Mouse (Mus musculus): ENCODE results near the gene Pxmp4. TPM values are rescaled to one million over a fixed set of nuclear protein-coding genes. Genes with fewer than 3 reads are reported as not detected.

Gene Pxmp4
- polyA plus RNA-seq, 1 experiment from 2014 or later: 16.9 TPM

DNA sequence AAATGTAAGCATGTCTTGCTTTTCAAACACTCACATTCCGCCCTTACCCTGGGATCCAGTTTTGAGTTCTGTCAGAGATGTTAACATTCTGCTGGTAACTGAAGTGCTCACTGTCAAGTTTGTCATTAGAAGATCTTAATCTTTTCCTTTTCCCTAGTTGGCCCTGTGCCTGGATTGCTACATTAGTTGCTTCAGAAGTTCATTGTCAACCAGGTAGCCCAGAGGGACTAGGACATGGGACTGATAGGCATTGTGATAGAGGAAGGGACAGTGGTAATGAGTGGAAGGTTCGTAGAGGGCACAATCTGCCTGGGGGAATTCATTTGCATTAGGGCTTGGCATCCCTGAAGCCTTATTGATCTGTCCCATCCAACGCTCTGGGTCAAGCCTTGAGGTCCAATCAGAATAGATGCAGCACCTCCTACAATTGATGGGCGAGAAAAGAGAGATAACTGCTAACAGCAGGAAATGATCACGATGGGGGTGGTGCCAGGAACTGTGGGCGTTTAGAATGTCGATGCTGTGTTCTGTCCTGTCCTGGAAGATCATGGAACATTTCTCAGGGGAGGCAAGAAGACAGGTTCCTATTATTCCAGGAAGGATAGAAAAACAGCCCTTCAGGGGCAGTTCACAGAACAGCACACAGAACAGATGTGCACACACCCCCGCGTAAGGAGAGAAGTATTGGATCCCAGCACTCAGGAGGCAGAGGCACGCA is 5.7 kb upstream of the Pxmp4 start:
- Histone ChIP-seq H3K4me1 (peaks cover 2% of the 10 kb centered on the region; the same call in 1 of the 2 replicates), H3K4me2 (replicated peaks) (no peak overlapping the region), H3K36me3 (no peaks in the 10 kb centered on the region), H3K27me3 (0 out of 2 replicates have a peak, but pooled peaks cover 4% of the 10 kb centered on the region), H3K9ac (no peak overlapping the region), H3K4me3 (no peak overlapping the region), H3K9me3 (no peaks in the 10 kb centered on the region), H3K27ac (no peak overlapping the region)
- 56% methylated on average over 10 of the region's 10 CpGs for WGBS
- no peak for ATAC-seq (ENCODE audit: insufficient number of reproducible peaks, insufficient read depth, low FRiP score, low TSS enrichment)

DNA sequence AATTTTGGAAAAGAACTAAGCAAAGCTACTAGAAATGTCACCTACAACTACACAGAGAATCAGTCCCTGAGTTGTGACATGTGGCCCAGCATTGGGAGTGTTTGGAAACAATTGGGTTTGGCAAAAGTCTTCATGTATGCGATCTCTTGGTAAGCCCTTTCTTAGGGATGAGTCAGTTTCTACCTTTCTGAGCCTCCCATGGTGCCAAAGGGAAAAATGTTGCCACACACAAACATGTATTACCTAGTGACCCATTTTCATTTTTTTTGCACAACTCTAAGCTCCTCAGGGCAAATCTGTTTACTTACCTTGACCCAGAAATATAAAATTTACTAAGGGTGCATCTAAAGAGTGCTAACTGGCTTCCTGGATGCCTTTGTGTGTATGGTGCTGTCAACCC is 3.5 kb upstream of the Pxmp4 start:
- no peak for ATAC-seq (ENCODE audit: insufficient number of reproducible peaks, insufficient read depth, low FRiP score, low TSS enrichment)
- Histone ChIP-seq H3K9ac (no peak overlapping the region), H3K36me3 (no peaks in the 10 kb centered on the region), H3K27ac (no peak overlapping the region), H3K4me2 (replicated peaks) (no peak overlapping the region), H3K4me3 (no peak overlapping the region), H3K27me3 (0 out of 2 replicates have a peak, but pooled peaks cover 4% of the 10 kb centered on the region), H3K9me3 (no peaks in the 10 kb centered on the region), H3K4me1 (peaks cover 7% of the 10 kb centered on the region)
- 75% methylated on average over 1 of the region's 1 CpGs for WGBS

- Histone ChIP-seq H3K27ac (no peak overlapping the region), H3K4me3 (peak overlapping the region; percentile 80), H3K4me2 (replicated peaks) (peak overlapping the region; percentile 73), H3K9me3 (no peaks in the 10 kb centered on the region), H3K27me3 (0 out of 2 replicates have a peak, but pooled peaks cover 4% of the 10 kb centered on the region), H3K4me1 (peaks cover 7% of the 10 kb centered on the region), H3K9ac (no peak overlapping the region), H3K36me3 (no peaks in the 10 kb centered on the region)
- ATAC-seq (ENCODE audit: insufficient number of reproducible peaks, insufficient read depth, low FRiP score, low TSS enrichment): no peak
- WGBS: 35% methylated on average over 7 of the region's 7 CpGs
Measured at GRCm38 (mm10) chr2:154604156-154604555, 648 bp upstream of the Pxmp4 start.

DNA sequence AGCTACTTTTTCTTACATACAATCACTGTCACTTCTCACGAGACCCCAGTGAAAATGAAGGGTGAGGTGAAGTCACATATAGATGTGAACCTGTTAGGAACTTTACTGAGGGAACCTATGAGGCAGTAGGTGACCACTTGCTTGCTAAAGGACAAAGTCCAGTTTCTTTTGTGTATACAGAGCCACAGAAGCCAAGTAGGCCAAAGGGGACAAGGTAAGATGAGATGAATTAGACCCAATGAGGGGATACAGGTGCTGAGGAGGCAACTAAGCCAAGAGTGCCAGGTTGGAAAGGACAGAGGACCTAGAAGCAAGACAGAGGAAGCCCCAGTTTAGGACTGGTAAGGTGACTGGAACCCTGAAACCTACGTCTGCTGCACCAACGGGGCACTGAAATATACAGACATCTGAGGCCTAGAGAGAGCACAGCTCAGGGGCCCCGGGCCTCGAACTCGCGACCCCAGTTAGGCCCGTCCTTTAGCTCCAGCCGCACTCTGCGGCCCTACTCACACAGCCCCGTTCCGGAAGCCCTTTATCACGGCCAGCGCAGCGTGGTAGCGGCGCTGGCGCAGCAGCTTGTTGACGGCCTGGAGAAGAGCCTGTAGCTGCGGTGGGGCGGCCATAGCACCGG is 386 bp downstream of the Pxmp4 start:
- ATAC-seq (ENCODE audit: insufficient number of reproducible peaks, insufficient read depth, low FRiP score, low TSS enrichment): no peak; the same call in 1 of the 2 replicates
- H3K9me3 ChIP-seq: no peaks in the 10 kb centered on the region
- H3K36me3 ChIP-seq: no peaks in the 10 kb centered on the region
- H3K27me3 ChIP-seq: 0 out of 2 replicates have a peak, but pooled peaks cover 1% of the 10 kb centered on the region
- peak overlapping the region; percentile 73 for H3K4me2 ChIP-seq (replicated peaks)
- 23% methylated on average over 22 of the region's 22 CpGs for WGBS
- H3K4me1 ChIP-seq: peaks cover 7% of the 10 kb centered on the region
- H3K4me3 ChIP-seq: peak overlapping the region; percentile 80
- peak overlapping the region; percentile 73; the same call in 1 of the 2 replicates for H3K27ac ChIP-seq
- H3K9ac ChIP-seq: peak overlapping the region; percentile 79

GRCm38 (mm10) chr2:154601324-154601723 is 2.2 kb downstream of the Pxmp4 start:
- no peaks in the 10 kb centered on the region for H3K27me3 ChIP-seq
- no peak for ATAC-seq (ENCODE audit: insufficient number of reproducible peaks, insufficient read depth, low FRiP score, low TSS enrichment)
- H3K4me2 ChIP-seq (replicated peaks): no peak overlapping the region
- no peak overlapping the region for H3K27ac ChIP-seq
- no peaks in the 10 kb centered on the region for H3K9me3 ChIP-seq
- no peak overlapping the region for H3K4me3 ChIP-seq
- no peaks in the 10 kb centered on the region for H3K36me3 ChIP-seq
- H3K9ac ChIP-seq: no peak overlapping the region
- peaks cover 7% of the 10 kb centered on the region for H3K4me1 ChIP-seq
- WGBS: 72% methylated on average over 3 of the region's 3 CpGs

DNA sequence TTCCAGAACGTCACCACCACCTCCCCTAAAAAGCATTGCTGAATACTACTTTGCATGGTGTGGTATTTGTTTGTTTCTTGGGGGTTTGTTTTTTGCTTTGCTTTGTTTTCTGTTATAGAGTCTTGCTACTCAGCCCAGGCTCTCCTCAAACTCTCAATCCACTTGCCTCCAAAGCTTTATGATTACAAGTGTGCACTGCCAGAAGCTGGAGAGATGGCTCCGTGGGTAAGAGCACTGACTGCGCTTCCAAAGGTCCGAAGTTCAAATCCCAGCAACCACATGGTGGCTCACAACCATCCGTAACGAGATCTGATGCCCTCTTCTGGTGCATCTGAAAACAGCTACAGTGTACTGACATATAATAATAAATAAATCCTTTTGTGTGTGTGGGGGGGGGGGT is 2.9 kb downstream of the Pxmp4 start:
- H3K36me3 ChIP-seq: 0 out of 2 replicates have a peak, but pooled peaks cover 4% of the 10 kb centered on the region
- no peak for ATAC-seq (ENCODE audit: insufficient number of reproducible peaks, insufficient read depth, low FRiP score, low TSS enrichment)
- H3K27ac ChIP-seq: no peak overlapping the region
- H3K4me1 ChIP-seq: peaks cover 7% of the 10 kb centered on the region
- H3K27me3 ChIP-seq: no peaks in the 10 kb centered on the region
- no peak overlapping the region for H3K4me3 ChIP-seq
- H3K4me2 ChIP-seq (replicated peaks): no peak overlapping the region
- 65% methylated on average over 6 of the region's 6 CpGs for WGBS
- H3K9me3 ChIP-seq: no peaks in the 10 kb centered on the region
- H3K9ac ChIP-seq: no peak overlapping the region

DNA sequence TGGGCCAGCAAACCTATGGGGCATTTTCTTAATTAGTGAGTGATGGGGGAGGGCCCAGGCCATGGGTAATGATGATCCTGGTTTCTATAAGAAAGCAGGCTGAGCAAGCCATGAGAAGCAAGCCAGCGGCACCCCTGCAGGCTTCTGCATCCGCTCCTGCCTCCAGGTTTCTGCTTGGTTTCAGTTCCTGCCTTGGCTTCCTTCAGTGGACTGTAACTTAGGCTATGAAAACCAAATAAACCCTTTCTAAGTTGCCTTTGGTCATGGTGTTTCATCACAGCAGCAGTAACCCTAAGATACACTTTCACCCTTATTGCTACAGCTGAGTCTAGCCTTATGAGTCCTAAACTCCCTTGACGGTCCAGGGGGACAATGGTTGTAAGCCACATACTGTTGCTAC is 6.1 kb downstream of the Pxmp4 start:
- no peak overlapping the region for H3K4me3 ChIP-seq
- 0 out of 2 replicates have a peak, but pooled peaks cover 5% of the 10 kb centered on the region for H3K36me3 ChIP-seq
- H3K9ac ChIP-seq: no peak overlapping the region
- no peak overlapping the region for H3K4me2 ChIP-seq (replicated peaks)
- no peaks in the 10 kb centered on the region for H3K9me3 ChIP-seq
- no peaks in the 10 kb centered on the region for H3K4me1 ChIP-seq
- 79% methylated on average over 3 of the region's 3 CpGs for WGBS
- no peak for ATAC-seq (ENCODE audit: insufficient number of reproducible peaks, insufficient read depth, low FRiP score, low TSS enrichment)
- no peaks in the 10 kb centered on the region for H3K27me3 ChIP-seq
- no peak overlapping the region for H3K27ac ChIP-seq

DNA sequence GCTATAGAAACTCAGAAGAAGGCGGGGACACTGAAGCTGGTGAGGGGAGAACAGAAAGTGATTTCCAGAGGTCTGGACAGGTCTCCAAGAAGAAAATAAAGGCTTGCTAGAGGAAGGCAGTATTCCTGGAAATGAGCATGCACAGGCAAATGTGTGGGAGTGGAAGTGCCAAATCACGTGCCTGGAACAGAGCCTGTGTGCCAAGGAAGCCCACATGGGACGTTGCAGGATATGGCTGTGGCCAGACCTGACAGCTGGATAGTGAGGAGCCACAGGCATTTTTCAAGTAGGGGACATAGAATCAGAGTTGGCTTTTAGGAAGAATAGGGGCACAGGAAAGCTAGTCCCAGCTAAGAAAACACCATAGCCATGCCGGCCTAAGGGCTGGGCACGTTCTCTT is 7.7 kb downstream of the Pxmp4 start:
- Histone ChIP-seq H3K36me3 (0 out of 2 replicates have a peak, but pooled peaks cover 5% of the 10 kb centered on the region), H3K9ac (no peak overlapping the region), H3K4me3 (no peak overlapping the region), H3K4me2 (replicated peaks) (no peak overlapping the region), H3K27me3 (no peaks in the 10 kb centered on the region), H3K9me3 (no peaks in the 10 kb centered on the region), H3K27ac (no peak overlapping the region), H3K4me1 (no peaks in the 10 kb centered on the region)
- ATAC-seq (ENCODE audit: insufficient number of reproducible peaks, insufficient read depth, low FRiP score, low TSS enrichment): no peak
- 79% methylated on average over 5 of the region's 5 CpGs for WGBS

- no peaks in the 10 kb centered on the region for H3K4me1 ChIP-seq
- H3K9me3 ChIP-seq: no peaks in the 10 kb centered on the region
- no peak overlapping the region for H3K9ac ChIP-seq
- H3K27ac ChIP-seq: no peak overlapping the region
- ATAC-seq (ENCODE audit: insufficient number of reproducible peaks, insufficient read depth, low FRiP score, low TSS enrichment): no peak
- no peak overlapping the region for H3K4me2 ChIP-seq (replicated peaks)
- H3K27me3 ChIP-seq: no peaks in the 10 kb centered on the region
- 0 out of 2 replicates have a peak, but pooled peaks cover 5% of the 10 kb centered on the region for H3K36me3 ChIP-seq
- 75% methylated on average over 3 of the region's 3 CpGs for WGBS
- no peak overlapping the region for H3K4me3 ChIP-seq
Measured at GRCm38 (mm10) chr2:154593025-154593424, 10.5 kb downstream of the Pxmp4 start.

DNA sequence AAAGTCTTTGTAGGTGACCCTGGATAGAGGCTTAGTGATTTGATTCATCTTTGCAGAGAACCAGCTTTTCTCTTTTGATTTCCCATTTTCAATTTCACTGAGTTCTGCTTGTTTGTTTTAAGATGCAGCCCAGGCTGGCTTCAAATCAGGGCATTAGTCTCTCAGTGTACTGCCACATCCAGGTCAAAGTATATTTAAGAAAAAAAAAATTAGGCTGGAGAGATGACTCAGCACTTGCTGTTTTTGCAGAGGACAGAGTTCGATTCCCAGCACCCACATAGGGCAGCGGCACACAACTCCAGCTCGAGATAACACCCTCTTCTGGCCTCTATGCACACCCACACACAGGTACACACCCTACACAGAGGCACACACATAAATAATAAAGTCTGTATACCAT is 12.3 kb downstream of the Pxmp4 start:
- 82% methylated on average over 3 of the region's 3 CpGs for WGBS
- Histone ChIP-seq H3K4me1 (no peaks in the 10 kb centered on the region), H3K27me3 (no peaks in the 10 kb centered on the region), H3K36me3 (peaks cover 10% of the 10 kb centered on the region), H3K4me2 (replicated peaks) (no peak overlapping the region), H3K9me3 (no peaks in the 10 kb centered on the region), H3K27ac (no peak overlapping the region), H3K4me3 (no peak overlapping the region), H3K9ac (no peak overlapping the region; the same call in 1 of the 2 replicates)
- ATAC-seq (ENCODE audit: insufficient number of reproducible peaks, insufficient read depth, low FRiP score, low TSS enrichment): no peak

DNA sequence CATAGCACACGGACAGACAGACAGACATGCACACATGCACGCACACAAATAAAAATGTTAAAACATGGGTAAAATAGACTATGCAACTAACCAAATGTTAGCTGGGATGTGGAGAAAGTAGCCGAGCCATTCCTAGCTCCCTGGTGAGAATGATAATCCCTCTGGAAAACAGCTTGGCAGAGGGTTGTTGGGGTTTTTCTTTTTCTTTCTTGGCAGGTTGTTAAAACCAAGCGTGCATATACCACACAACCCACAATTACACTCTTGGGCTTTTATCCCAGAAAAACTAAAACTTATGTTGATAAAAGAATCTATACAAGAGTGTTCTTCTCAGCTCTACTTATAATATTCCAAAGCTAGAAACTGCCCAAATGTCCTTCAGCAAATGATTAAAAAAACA is 14.5 kb downstream of the Pxmp4 start:
- H3K9ac ChIP-seq: no peak overlapping the region
- H3K27ac ChIP-seq: no peak overlapping the region
- peaks cover 12% of the 10 kb centered on the region; the same call in 1 of the 2 replicates for H3K4me1 ChIP-seq
- H3K27me3 ChIP-seq: no peaks in the 10 kb centered on the region
- H3K36me3 ChIP-seq: peaks cover 5% of the 10 kb centered on the region
- no peak overlapping the region for H3K4me2 ChIP-seq (replicated peaks)
- ATAC-seq (ENCODE audit: insufficient number of reproducible peaks, insufficient read depth, low FRiP score, low TSS enrichment): no peak
- no peaks in the 10 kb centered on the region for H3K9me3 ChIP-seq
- H3K4me3 ChIP-seq: no peak overlapping the region
- WGBS: 84% methylated on average over 4 of the region's 4 CpGs

- H3K9me3 ChIP-seq: no peaks in the 10 kb centered on the region
- peaks cover 5% of the 10 kb centered on the region for H3K36me3 ChIP-seq
- H3K4me3 ChIP-seq: no peak overlapping the region
- H3K4me2 ChIP-seq (replicated peaks): no peak overlapping the region
- ATAC-seq (ENCODE audit: insufficient number of reproducible peaks, insufficient read depth, low FRiP score, low TSS enrichment): no peak
- no peak overlapping the region for H3K9ac ChIP-seq
- H3K27ac ChIP-seq: no peak overlapping the region
- no peaks in the 10 kb centered on the region for H3K27me3 ChIP-seq
- H3K4me1 ChIP-seq: peaks cover 15% of the 10 kb centered on the region; the same call in 1 of the 2 replicates
- 70% methylated on average over 5 of the region's 5 CpGs for WGBS
Measured at GRCm38 (mm10) chr2:154586405-154586804, 17.1 kb downstream of the Pxmp4 start.
